Mouse (Mus musculus) spleen, postnatal 14 days (tissue): Measurements from ENCODE around the gene Zfp629.

ENCODE experiments used
- DNase-seq, 2 experiments: peaks; one replicate each; pipeline ENCODE4 v3.0.0; 2021 to 2022; ENCODE audit warnings: low spot score in 2 of 2

The Zfp629 gene

GRCm38 (mm10) chr7:127564381-127565150 lies 51.0 kb downstream of the Zfp629 start:
- DNase-seq, result no peak

GRCm38 (mm10) chr7:127561340-127561858 lies 54.2 kb downstream of the Zfp629 start, which contains the start of gene Tmem265:
Gene Tmem265, plus strand, starts transcription at chr7:127561390.
- no peak for DNase-seq

GRCm38 (mm10) chr7:127560580-127560979 lies 55.0 kb downstream of the Zfp629 start:
- no peak for DNase-seq
